Mouse (Mus musculus) ES-Bruce4 (cell line): ENCODE measurements around the gene Ndrg3.

ENCODE experiments used
- CTCF ChIP-seq: IDR thresholded peaks from one replicate; pipeline ENCODE4 v1.8.1; 2011; ENCODE audit warnings: low read depth, low read length
- EP300 ChIP-seq: IDR thresholded peaks from 2 replicates; pipeline ENCODE4 v1.6.1; 2011; ENCODE audit warnings: low read depth, low read length; ENCODE audit not compliant: insufficient read depth
- POLR2A ChIP-seq: IDR thresholded peaks from one replicate; pipeline ENCODE4 v1.8.1; 2011; ENCODE audit warnings: low read length; ENCODE audit not compliant: insufficient read depth

GRCm38 (mm10) chr2:156892821-156893220 is 99.0 kb downstream of the Ndrg3 start:
- TF ChIP-seq CTCF, result no peak
- no peak for TF ChIP-seq POLR2A
- TF ChIP-seq EP300, result no peak
